Mouse (Mus musculus): Measurements from ENCODE around the gene Gm21698. TPM values are rescaled to one million over a fixed set of nuclear protein-coding genes. Genes with fewer than 3 reads are reported as not detected.

The Gm21698 gene
- polyA plus RNA-seq, 1 experiment from 2014 or later, result not detected

Other genes with a start within 250 kb of the Gm21698 start
- gene Actr3b, start 228.7 kb downstream of the Gm21698 start, polyA plus RNA-seq (2015; fragmentation: Nextera tagmentation; extraction: Ambion mirVana), result 0.90 and 0.95 TPM in 2 replicates
- not detected in 2 replicates for gene Gm21663, start 46.3 kb downstream of the Gm21698 start, polyA plus RNA-seq (2015; fragmentation: Nextera tagmentation; extraction: Ambion mirVana)
- gene Gm21671, start 34.2 kb downstream of the Gm21698 start, polyA plus RNA-seq (2015; fragmentation: Nextera tagmentation; extraction: Ambion mirVana), result not detected in 2 replicates
- gene Gm21680, start 16.0 kb downstream of the Gm21698 start, polyA plus RNA-seq (2015; fragmentation: Nextera tagmentation; extraction: Ambion mirVana), result not detected in 2 replicates
- not detected in 2 replicates for gene Gm1979, start 16.1 kb upstream of the Gm21698 start, polyA plus RNA-seq (2015; fragmentation: Nextera tagmentation; extraction: Ambion mirVana)
- gene Gm5862, start 34.3 kb upstream of the Gm21698 start, polyA plus RNA-seq (2015; fragmentation: Nextera tagmentation; extraction: Ambion mirVana), result not detected in 2 replicates
- not detected in 2 replicates for gene Speer4a, start 50.9 kb upstream of the Gm21698 start, polyA plus RNA-seq (2015; fragmentation: Nextera tagmentation; extraction: Ambion mirVana)
- gene Gm7347, start 69.9 kb upstream of the Gm21698 start, polyA plus RNA-seq (2015; fragmentation: Nextera tagmentation; extraction: Ambion mirVana), result not detected in 2 replicates
- not detected in 2 replicates for gene Gm10471, start 100.6 kb upstream of the Gm21698 start, polyA plus RNA-seq (2015; fragmentation: Nextera tagmentation; extraction: Ambion mirVana)
- not detected in 2 replicates for gene 5031410I06Rik, start 116.7 kb upstream of the Gm21698 start, polyA plus RNA-seq (2015; fragmentation: Nextera tagmentation; extraction: Ambion mirVana)
- gene Gm10220, start 132.8 kb upstream of the Gm21698 start, polyA plus RNA-seq (2015; fragmentation: Nextera tagmentation; extraction: Ambion mirVana), result not detected in 2 replicates